Mouse (Mus musculus): Measurements from ENCODE around the gene Msrb2. TPM values are rescaled to one million over a fixed set of nuclear protein-coding genes. Genes with fewer than 3 reads are reported as not detected.
A peak's percentile ranks its signal among the peaks of the same experiment; 100 is the strongest.

The Msrb2 gene
- polyA plus RNA-seq, 2 experiments = 6.5 to 8.4 TPM

GRCm38 (mm10) chr2:19422226-19422625 lies 51.0 kb downstream of the Msrb2 start:
- H3K4me2 ChIP-seq (ENCODE audit: low read depth) = no peak overlapping the region
- DNase-seq (ENCODE audit: low read depth in 3 of 3, low spot score in 3 of 3) (no peak), ATAC-seq (ENCODE audit: insufficient read depth) (no peak)
- no peak overlapping the region for H3K9ac ChIP-seq (replicated peaks)
- TF ChIP-seq CTCF (IDR thresholded peaks at IDR 0.05; ENCODE audit: low read depth) = no peak
- no peak for TF ChIP-seq EP300 (IDR thresholded peaks at IDR 0.05; ENCODE audit: low read depth)
- no peak overlapping the region for H3K27ac ChIP-seq
- H3K4me1 ChIP-seq (replicated peaks; ENCODE audit: control insufficient read depth in 2 of 2, insufficient read depth in 2 of 2, low read length in 1 of 2) = no peaks in the 10 kb centered on the region
- H3K36me3 ChIP-seq (replicated peaks; ENCODE audit: control insufficient read depth, insufficient read depth, low read depth) = no peaks in the 10 kb centered on the region
- H3K9me3 ChIP-seq (ENCODE audit: control insufficient read depth, low read length) = no peaks in the 10 kb centered on the region
- no peak overlapping the region for H3K4me3 ChIP-seq (ENCODE audit: insufficient read depth in 1 of 2, low read depth in 2 of 2, low read length in 2 of 2)
- no peaks in the 10 kb centered on the region; the same call in 1 of the 2 replicates for H3K27me3 ChIP-seq (ENCODE audit: control insufficient read depth, insufficient read depth, low read length)

- Histone ChIP-seq H3K4me3 (ENCODE audit: insufficient read depth in 1 of 2, low read depth in 2 of 2, low read length in 2 of 2) (no peak overlapping the region), H3K9ac (replicated peaks) (no peak overlapping the region), H3K9me3 (ENCODE audit: control insufficient read depth, low read length) (no peaks in the 10 kb centered on the region), H3K4me1 (replicated peaks; ENCODE audit: control insufficient read depth in 2 of 2, insufficient read depth in 2 of 2, low read length in 1 of 2) (no peaks in the 10 kb centered on the region), H3K27me3 (ENCODE audit: control insufficient read depth, insufficient read depth, low read length) (no peaks in the 10 kb centered on the region; the same call in 1 of the 2 replicates), H3K4me2 (ENCODE audit: low read depth) (no peak overlapping the region), H3K36me3 (replicated peaks; ENCODE audit: control insufficient read depth, insufficient read depth, low read depth) (no peaks in the 10 kb centered on the region), H3K27ac (no peak overlapping the region)
- TF ChIP-seq CTCF (IDR thresholded peaks at IDR 0.05; ENCODE audit: low read depth) = no peak
- TF ChIP-seq EP300 (IDR thresholded peaks at IDR 0.05; ENCODE audit: low read depth) = no peak
- WGBS (ENCODE audit: insufficient replicate concordance) = 62% methylated on average over 6 of the region's 6 CpGs
- no peak for DNase-seq (ENCODE audit: low read depth in 3 of 3, low spot score in 3 of 3)
- ATAC-seq (ENCODE audit: insufficient read depth) = no peak
These were observed 51.8 kb downstream of the Msrb2 start for GRCm38 (mm10) chr2:19423086-19423485.

- H3K27ac ChIP-seq = no peak overlapping the region
- DNase-seq (ENCODE audit: low read depth in 3 of 3, low spot score in 3 of 3) (peak; percentile 7 to 17 (median 9)), ATAC-seq (ENCODE audit: insufficient read depth) (no peak)
- no peak overlapping the region for H3K4me2 ChIP-seq (ENCODE audit: low read depth)
- no peaks in the 10 kb centered on the region for H3K4me1 ChIP-seq (replicated peaks; ENCODE audit: control insufficient read depth in 2 of 2, insufficient read depth in 2 of 2, low read length in 1 of 2)
- no peak for TF ChIP-seq CTCF (IDR thresholded peaks at IDR 0.05; ENCODE audit: low read depth)
- no peak for TF ChIP-seq EP300 (IDR thresholded peaks at IDR 0.05; ENCODE audit: low read depth)
- H3K36me3 ChIP-seq (replicated peaks; ENCODE audit: control insufficient read depth, insufficient read depth, low read depth) = no peaks in the 10 kb centered on the region
- 7% methylated on average over 10 of the region's 10 CpGs for WGBS (ENCODE audit: insufficient replicate concordance)
- peaks cover 47% of the 10 kb centered on the region for H3K27me3 ChIP-seq (ENCODE audit: control insufficient read depth, insufficient read depth, low read length)
- no peak overlapping the region for H3K4me3 ChIP-seq (ENCODE audit: insufficient read depth in 1 of 2, low read depth in 2 of 2, low read length in 2 of 2)
- H3K9ac ChIP-seq (replicated peaks) = no peak overlapping the region
- H3K9me3 ChIP-seq (ENCODE audit: control insufficient read depth, low read length) = no peaks in the 10 kb centered on the region
These were observed 57.8 kb downstream of the Msrb2 start for GRCm38 (mm10) chr2:19429031-19429430.

- no peaks in the 10 kb centered on the region for H3K36me3 ChIP-seq (replicated peaks; ENCODE audit: control insufficient read depth, insufficient read depth, low read depth)
- H3K27me3 ChIP-seq (ENCODE audit: control insufficient read depth, insufficient read depth, low read length) = peaks cover 47% of the 10 kb centered on the region
- TF ChIP-seq CTCF (IDR thresholded peaks at IDR 0.05; ENCODE audit: low read depth) (no peak), EP300 (IDR thresholded peaks at IDR 0.05; ENCODE audit: low read depth) (no peak)
- no peaks in the 10 kb centered on the region for H3K4me1 ChIP-seq (replicated peaks; ENCODE audit: control insufficient read depth in 2 of 2, insufficient read depth in 2 of 2, low read length in 1 of 2)
- no peak overlapping the region for H3K9ac ChIP-seq (replicated peaks)
- no peak overlapping the region for H3K27ac ChIP-seq
- 5% methylated on average over 31 of the region's 31 CpGs for WGBS (ENCODE audit: insufficient replicate concordance)
- H3K4me3 ChIP-seq (ENCODE audit: insufficient read depth in 1 of 2, low read depth in 2 of 2, low read length in 2 of 2) = no peak overlapping the region
- no peak overlapping the region for H3K4me2 ChIP-seq (ENCODE audit: low read depth)
- no peaks in the 10 kb centered on the region for H3K9me3 ChIP-seq (ENCODE audit: control insufficient read depth, low read length)
- DNase-seq (ENCODE audit: low read depth in 3 of 3, low spot score in 3 of 3) = no peak
- no peak for ATAC-seq (ENCODE audit: insufficient read depth)
These were observed 58.8 kb downstream of the Msrb2 start for GRCm38 (mm10) chr2:19429691-19430690.

GRCm38 (mm10) chr2:19430746-19431145 lies 59.5 kb downstream of the Msrb2 start:
- Histone ChIP-seq H3K27me3 (ENCODE audit: control insufficient read depth, insufficient read depth, low read length) (peaks cover 47% of the 10 kb centered on the region), H3K27ac (no peak overlapping the region)
- WGBS (ENCODE audit: insufficient replicate concordance) = 2% methylated on average over 33 of the region's 33 CpGs

More at GRCm38 (mm10) chr2:19430746-19431145, 59.5 kb downstream of the Msrb2 start:
- DNase-seq (ENCODE audit: low read depth in 3 of 3, low spot score in 3 of 3) = no peak
- Histone ChIP-seq H3K36me3 (replicated peaks; ENCODE audit: control insufficient read depth, insufficient read depth, low read depth) (no peaks in the 10 kb centered on the region), H3K9ac (replicated peaks) (no peak overlapping the region), H3K9me3 (ENCODE audit: control insufficient read depth, low read length) (no peaks in the 10 kb centered on the region), H3K4me1 (replicated peaks; ENCODE audit: control insufficient read depth in 2 of 2, insufficient read depth in 2 of 2, low read length in 1 of 2) (no peaks in the 10 kb centered on the region), H3K4me2 (ENCODE audit: low read depth) (no peak overlapping the region), H3K4me3 (ENCODE audit: insufficient read depth in 1 of 2, low read depth in 2 of 2, low read length in 2 of 2) (no peak overlapping the region)
- ATAC-seq (ENCODE audit: insufficient read depth) = no peak
- TF ChIP-seq EP300 (IDR thresholded peaks at IDR 0.05; ENCODE audit: low read depth) (no peak), CTCF (IDR thresholded peaks at IDR 0.05; ENCODE audit: low read depth) (no peak)
